Mouse (Mus musculus) neural tube, embryonic 15.5 days (tissue): ENCODE measurements around the gene Cdk4. TPM values are rescaled to one million over a fixed set of nuclear protein-coding genes. Genes with fewer than 3 reads are reported as not detected.
"Not testable (repeated sequence)": the region's sequence is repeated elsewhere in the genome, so short reads cannot be mapped to it uniquely, and the experiment has no call there.

Experiments used
- ATAC-seq: fragments of 200-750 bp; cut with Nextera tagmentation; 2 replicates; pipeline ENCODE4 v1.8.0; 2017; ENCODE audit warnings: mild to moderate bottlenecking, moderate TSS enrichment, moderate library complexity; ENCODE audit not compliant: low FRiP score
- H3K27ac ChIP-seq: fragments of 300-500 bp; sonication (generic); replicated peaks from 2 replicates; pipeline ENCODE4 v1.5.1; 2015; ENCODE audit warnings: mild to moderate bottlenecking, inconsistent platforms
- H3K27me3 ChIP-seq: fragments of 300-500 bp; sonication (generic); replicated peaks from 2 replicates; pipeline ENCODE4 v1.6.1; 2015; ENCODE audit warnings: inconsistent platforms
- H3K36me3 ChIP-seq: fragments of 300-500 bp; sonication (generic); 2 replicates; pipeline ENCODE4 v1.6.1; 2015; ENCODE audit warnings: inconsistent platforms
- H3K4me1 ChIP-seq: fragments of 300-500 bp; sonication (generic); 2 replicates; pipeline ENCODE4 v1.6.1; 2015; ENCODE audit warnings: inconsistent platforms
- H3K4me2 ChIP-seq: fragments of 300-500 bp; sonication (generic); 2 replicates; pipeline ENCODE4 v1.6.1; 2015; ENCODE audit warnings: inconsistent platforms, mild to moderate bottlenecking, moderate library complexity
- H3K4me3 ChIP-seq: fragments of 300-500 bp; sonication (generic); replicated peaks from 2 replicates; pipeline ENCODE4 v1.5.1; 2015; ENCODE audit warnings: mild to moderate bottlenecking, inconsistent platforms
- H3K9ac ChIP-seq: fragments of 300-500 bp; sonication (generic); replicated peaks from 2 replicates; pipeline ENCODE4 v1.6.1; 2015; ENCODE audit warnings: mild to moderate bottlenecking, inconsistent platforms
- H3K9me3 ChIP-seq: fragments of 300-500 bp; sonication (generic); replicated peaks from 2 replicates; pipeline ENCODE4 v1.6.1; 2016; ENCODE audit warnings: inconsistent platforms
- WGBS: fragments of 180-500 bp; shearing (Covaris S2); methylation state at CpG from one replicate; pipeline ENCODE4 v1.1.7; 2015; ENCODE audit warnings: mixed read lengths; 5-methylcytosine and 5-hydroxymethylcytosine counted together
- polyA plus RNA-seq: library from polyadenylated mRNA; unstranded; fragments of >200 nt; fragmentation: Nextera tagmentation; extraction: Ambion mirVana; gene quantifications from 2 replicates; pipeline ENCODE4 v1.2.1, GENCODE M21; 2015

Gene Cdk4
- polyA plus RNA-seq, 1 experiment from 2014 or later = 551 TPM

- 5% methylated on average over 8 of the region's 8 CpGs for WGBS
These were observed 4.6 kb upstream of the Cdk4 start for GRCm38 (mm10) chr10:127058708-127059107.

GRCm38 (mm10) chr10:127059174-127059967 is 4.0 kb upstream of the Cdk4 start:
- no peaks in the 10 kb centered on the region for H3K27me3 ChIP-seq
- peaks cover 36% of the 10 kb centered on the region for H3K36me3 ChIP-seq
- H3K4me3 ChIP-seq = peak overlapping the region; percentile 83
- WGBS = under 1% methylated on average over 63 of the region's 92 CpGs
- H3K4me1 ChIP-seq = peaks cover 58% of the 10 kb centered on the region
- H3K9ac ChIP-seq = peak overlapping the region; percentile 96
- H3K4me2 ChIP-seq = peak overlapping the region; percentile 81
- no peak for ATAC-seq
- peak overlapping the region; percentile 96 for H3K27ac ChIP-seq
- no peaks in the 10 kb centered on the region for H3K9me3 ChIP-seq

More at GRCm38 (mm10) chr10:127058708-127059107, 4.6 kb upstream of the Cdk4 start:
- ATAC-seq = no peak
- Histone ChIP-seq H3K4me1 (peaks cover 57% of the 10 kb centered on the region), H3K4me2 (peak overlapping the region; percentile 81), H3K27me3 (no peaks in the 10 kb centered on the region), H3K27ac (no peak overlapping the region), H3K36me3 (peaks cover 41% of the 10 kb centered on the region), H3K4me3 (peak overlapping the region; percentile 83), H3K9me3 (no peaks in the 10 kb centered on the region), H3K9ac (peak overlapping the region; percentile 96)

- ATAC-seq = peak; percentile 48
- Histone ChIP-seq H3K4me3 (peak within 1 kb of the TSS; percentile 83), H3K4me1 (peaks cover 60% of the 10 kb centered on the region), H3K27me3 (no peaks in the 10 kb centered on the region), H3K4me2 (peak within 1 kb of the TSS; percentile 81), H3K27ac (peak within 1 kb of the TSS; percentile 96), H3K36me3 (peaks cover 33% of the 10 kb centered on the region), H3K9ac (peak within 1 kb of the TSS; percentile 96), H3K9me3 (no peaks in the 10 kb centered on the region)
- WGBS = under 1% methylated on average over 48 of the region's 72 CpGs
These were observed 3.1 kb upstream of the Cdk4 start, which contains the start of gene March9 for GRCm38 (mm10) chr10:127059968-127060916. Gene March9 (minus strand): TSS chr10:127060184.

GRCm38 (mm10) chr10:127061085-127061484 is 2.2 kb upstream of the Cdk4 start:
- no peak for ATAC-seq
- WGBS = 28% methylated on average over 5 of the region's 5 CpGs
- Histone ChIP-seq H3K4me3 (peak overlapping the region; percentile 83), H3K4me2 (peak overlapping the region; percentile 81), H3K36me3 (peaks cover 33% of the 10 kb centered on the region), H3K27ac (peak overlapping the region; percentile 96), H3K4me1 (peaks cover 56% of the 10 kb centered on the region), H3K27me3 (no peaks in the 10 kb centered on the region), H3K9ac (peak overlapping the region; percentile 96), H3K9me3 (no peaks in the 10 kb centered on the region)

DNA sequence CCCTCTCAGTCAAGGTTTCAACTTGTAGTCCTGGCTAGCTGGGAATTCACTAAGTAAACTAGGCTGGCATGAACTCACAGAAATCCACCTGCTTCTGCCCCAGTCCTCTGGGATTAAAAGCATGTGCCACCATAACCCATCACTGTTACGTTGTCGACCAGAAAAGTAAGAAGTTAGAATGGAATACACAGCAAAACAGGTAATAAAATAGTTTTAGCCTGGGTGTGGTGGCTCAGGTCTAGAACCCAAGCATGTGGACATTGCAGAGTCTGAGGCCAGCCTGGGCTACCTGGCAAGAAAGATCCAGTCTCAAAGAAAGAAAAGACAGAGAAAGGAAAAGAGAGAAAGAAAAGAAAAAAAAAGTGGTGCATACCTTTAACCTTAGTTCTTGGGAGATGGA is 1.8 kb upstream of the Cdk4 start:
- no peak for ATAC-seq
- Histone ChIP-seq H3K27me3 (no peaks in the 10 kb centered on the region), H3K36me3 (peaks cover 33% of the 10 kb centered on the region), H3K4me3 (peak overlapping the region; percentile 83), H3K9me3 (no peaks in the 10 kb centered on the region), H3K27ac (peak overlapping the region; percentile 96), H3K4me2 (peak overlapping the region; percentile 81), H3K4me1 (peaks cover 53% of the 10 kb centered on the region), H3K9ac (peak overlapping the region; percentile 96)
- WGBS = 65% methylated on average over 2 of the region's 2 CpGs

DNA sequence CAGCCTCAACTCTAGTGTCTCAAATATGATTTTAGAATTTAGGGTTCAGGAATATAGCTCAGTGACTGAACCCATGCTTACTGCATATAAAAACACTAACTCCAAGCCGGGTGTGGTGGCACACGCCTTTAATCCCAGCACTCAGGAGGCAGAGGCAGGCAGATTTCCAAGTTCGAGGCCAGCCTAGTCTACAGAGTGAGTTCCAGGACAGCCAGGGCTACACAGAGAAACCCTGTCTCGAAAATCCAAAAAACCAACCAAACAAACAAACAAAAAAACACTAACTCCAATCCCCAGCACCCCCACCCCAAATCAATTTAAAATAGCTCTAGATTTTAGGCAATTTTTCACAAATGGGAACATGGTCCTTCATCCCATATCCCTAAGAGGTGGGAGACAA is 1.2 kb upstream of the Cdk4 start:
- Histone ChIP-seq H3K27ac (peak overlapping the region; percentile 81), H3K36me3 (peaks cover 34% of the 10 kb centered on the region), H3K4me1 (peaks cover 57% of the 10 kb centered on the region)
- ATAC-seq, H3K9me3 ChIP-seq, H3K9ac ChIP-seq, H3K4me2 ChIP-seq, H3K27me3 ChIP-seq, H3K4me3 ChIP-seq: not testable (repeated sequence)
- 84% methylated on average over 4 of the region's 4 CpGs for WGBS

DNA sequence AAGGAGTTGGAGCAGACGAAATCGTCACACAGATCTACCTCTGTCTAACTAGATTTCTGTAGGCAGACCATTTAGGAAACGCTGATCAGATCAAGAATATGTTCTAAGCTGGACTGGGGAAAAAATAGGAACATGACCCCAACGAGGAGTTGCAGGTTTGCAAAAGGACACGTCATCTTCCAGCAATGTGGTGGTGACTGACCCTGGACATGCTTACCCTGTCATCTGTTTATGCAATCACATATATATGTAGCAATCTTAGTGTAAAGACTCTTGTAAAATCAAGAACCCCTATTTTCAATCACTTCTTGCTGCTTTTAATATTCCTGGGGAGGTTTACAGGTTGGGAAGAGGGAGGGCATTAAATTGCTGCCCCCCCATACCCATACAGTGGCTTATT is 831 bp upstream of the Cdk4 start:
- H3K27ac ChIP-seq = peak overlapping the region; percentile 81
- H3K9ac ChIP-seq = no peak overlapping the region
- WGBS = 83% methylated on average over 5 of the region's 5 CpGs
- no peaks in the 10 kb centered on the region for H3K27me3 ChIP-seq
- H3K9me3 ChIP-seq = no peaks in the 10 kb centered on the region
- no peak for ATAC-seq
- H3K4me1 ChIP-seq = peaks cover 56% of the 10 kb centered on the region
- H3K4me2 ChIP-seq = peak overlapping the region; percentile 89
- no peak overlapping the region for H3K4me3 ChIP-seq
- peaks cover 34% of the 10 kb centered on the region for H3K36me3 ChIP-seq

- Histone ChIP-seq H3K36me3 (peaks cover 44% of the 10 kb centered on the region), H3K4me1 (peaks cover 56% of the 10 kb centered on the region), H3K4me2 (peak overlapping the region; percentile 89), H3K27me3 (no peaks in the 10 kb centered on the region), H3K9me3 (no peaks in the 10 kb centered on the region), H3K9ac (peak overlapping the region; percentile 87), H3K27ac (peak overlapping the region; percentile 93), H3K4me3 (peak overlapping the region; percentile 80)
- 13% methylated on average over 36 of the region's 37 CpGs for WGBS
- no peak for ATAC-seq
These were observed 858 bp downstream of the Cdk4 start for GRCm38 (mm10) chr10:127063913-127064870.

GRCm38 (mm10) chr10:127065981-127066380 is 2.6 kb downstream of the Cdk4 start:
- Histone ChIP-seq H3K4me2 (no peak overlapping the region), H3K4me3 (no peak overlapping the region), H3K9me3 (no peaks in the 10 kb centered on the region), H3K4me1 (peaks cover 58% of the 10 kb centered on the region), H3K9ac (no peak overlapping the region), H3K36me3 (peaks cover 44% of the 10 kb centered on the region), H3K27ac (no peak overlapping the region), H3K27me3 (no peaks in the 10 kb centered on the region)
- no peak for ATAC-seq
- WGBS = 91% methylated on average over 9 of the region's 9 CpGs

- H3K27me3 ChIP-seq = no peaks in the 10 kb centered on the region
- no peak overlapping the region for H3K4me3 ChIP-seq
- H3K9ac ChIP-seq = no peak overlapping the region
- ATAC-seq = no peak
- peaks cover 44% of the 10 kb centered on the region for H3K36me3 ChIP-seq
- WGBS = 96% methylated on average over 14 of the region's 14 CpGs
- no peaks in the 10 kb centered on the region for H3K9me3 ChIP-seq
- H3K27ac ChIP-seq = no peak overlapping the region
- H3K4me1 ChIP-seq = peaks cover 57% of the 10 kb centered on the region
- H3K4me2 ChIP-seq = no peak overlapping the region
These were observed 3.2 kb downstream of the Cdk4 start for GRCm38 (mm10) chr10:127066519-127067018.
